Mouse (Mus musculus) erythroblast, embryonic 14.5 days (primary cell): ENCODE data around the gene C2cd3. TPM values are rescaled to one million over a fixed set of nuclear protein-coding genes. Genes with fewer than 3 reads are reported as not detected.
A peak's percentile ranks its signal among the peaks of the same experiment; 100 is the strongest.

Source experiments
- H3K27me3 ChIP-seq: 2 replicates; pipeline ENCODE4 v1.6.1; 2012; ENCODE audit warnings: inconsistent platforms; ENCODE audit not compliant: control insufficient read depth
- H3K36me3 ChIP-seq: 2 replicates; pipeline ENCODE4 v1.6.1; 2012; ENCODE audit warnings: mild to moderate bottlenecking, inconsistent platforms; ENCODE audit not compliant: control insufficient read depth
- H3K4me1 ChIP-seq: 2 replicates; pipeline ENCODE4 v1.6.1; 2012; ENCODE audit warnings: inconsistent platforms; ENCODE audit not compliant: control insufficient read depth
- H3K4me3 ChIP-seq: replicated peaks from 2 replicates; pipeline ENCODE3; 2012; ENCODE audit warnings: moderate library complexity, mild to moderate bottlenecking, inconsistent platforms
- H3K9me3 ChIP-seq: 2 replicates; pipeline ENCODE4 v1.6.1; 2012; ENCODE audit warnings: low read length, inconsistent platforms, mixed read lengths; ENCODE audit not compliant: control insufficient read depth
- GATA1 ChIP-seq: IDR thresholded peaks from 2 replicates; pipeline ENCODE4 v1.6.1; 2012; ENCODE audit warnings: low read length, inconsistent platforms, mixed read lengths
- TAL1 ChIP-seq: IDR thresholded peaks from 3 replicates; pipeline ENCODE4 v1.6.1; 2012; ENCODE audit warnings: low read length, inconsistent platforms, mixed read lengths
- polyA plus RNA-seq: library from polyadenylated mRNA; stranded (reverse); fragments of >175 nt; gene quantifications from 2 replicates; pipeline ENCODE4 v1.2.3, GENCODE M21; 2012

Gene C2cd3
- polyA plus RNA-seq, 1 experiment = 3.1 TPM

- peaks cover 82% of the 10 kb centered on the region for H3K4me1 ChIP-seq
- peaks cover 81% of the 10 kb centered on the region for H3K36me3 ChIP-seq
- TF ChIP-seq TAL1 = no peak
- TF ChIP-seq GATA1 = no peak
- no peaks in the 10 kb centered on the region for H3K9me3 ChIP-seq
- H3K4me3 ChIP-seq = peak overlapping the region; percentile 68
- H3K27me3 ChIP-seq = no peaks in the 10 kb centered on the region; the same call in 1 of the 2 replicates
Observed at GRCm38 (mm10) chr7:100497982-100498381, 125.9 kb downstream of the C2cd3 start.

GRCm38 (mm10) chr7:100499465-100499864 is 127.4 kb downstream of the C2cd3 start:
- Histone ChIP-seq H3K36me3 (peaks cover 67% of the 10 kb centered on the region), H3K4me3 (no peak overlapping the region), H3K27me3 (no peaks in the 10 kb centered on the region; the same call in 1 of the 2 replicates), H3K4me1 (peaks cover 96% of the 10 kb centered on the region), H3K9me3 (no peaks in the 10 kb centered on the region)
- TF ChIP-seq GATA1 (no peak), TAL1 (no peak)

GRCm38 (mm10) chr7:100500276-100500977 is 128.4 kb downstream of the C2cd3 start:
- H3K36me3 ChIP-seq = peaks cover 58% of the 10 kb centered on the region
- no peaks in the 10 kb centered on the region; the same call in 1 of the 2 replicates for H3K27me3 ChIP-seq
- H3K9me3 ChIP-seq = no peaks in the 10 kb centered on the region
- no peak overlapping the region for H3K4me3 ChIP-seq
- peaks cover 95% of the 10 kb centered on the region for H3K4me1 ChIP-seq
- no peak for TF ChIP-seq GATA1
- no peak for TF ChIP-seq TAL1

- peaks cover 93% of the 10 kb centered on the region for H3K4me1 ChIP-seq
Observed at GRCm38 (mm10) chr7:100501027-100501843, 129.2 kb downstream of the C2cd3 start.

GRCm38 (mm10) chr7:100501844-100502373 is 129.9 kb downstream of the C2cd3 start:
- Histone ChIP-seq H3K36me3 (peaks cover 43% of the 10 kb centered on the region), H3K27me3 (no peaks in the 10 kb centered on the region; the same call in 1 of the 2 replicates), H3K4me3 (no peak overlapping the region), H3K4me1 (peaks cover 91% of the 10 kb centered on the region), H3K9me3 (no peaks in the 10 kb centered on the region)
- TF ChIP-seq GATA1 (no peak), TAL1 (no peak)

More at GRCm38 (mm10) chr7:100501027-100501843, 129.2 kb downstream of the C2cd3 start:
- Histone ChIP-seq H3K9me3 (no peaks in the 10 kb centered on the region), H3K4me3 (no peak overlapping the region), H3K27me3 (no peaks in the 10 kb centered on the region; the same call in 1 of the 2 replicates), H3K36me3 (peaks cover 50% of the 10 kb centered on the region)
- TF ChIP-seq GATA1 (no peak), TAL1 (no peak)

- H3K27me3 ChIP-seq = peaks cover under 1% of the 10 kb centered on the region; the same call in 1 of the 2 replicates
- no peak overlapping the region for H3K4me3 ChIP-seq
- no peak for TF ChIP-seq TAL1
- peaks cover 86% of the 10 kb centered on the region for H3K4me1 ChIP-seq
- no peaks in the 10 kb centered on the region for H3K9me3 ChIP-seq
- H3K36me3 ChIP-seq = peaks cover 38% of the 10 kb centered on the region
Observed at GRCm38 (mm10) chr7:100502374-100502922, 130.4 kb downstream of the C2cd3 start.

GRCm38 (mm10) chr7:100503076-100503475 is 131.0 kb downstream of the C2cd3 start:
- H3K36me3 ChIP-seq = peaks cover 31% of the 10 kb centered on the region
- peaks cover 79% of the 10 kb centered on the region for H3K4me1 ChIP-seq
- peaks cover 6% of the 10 kb centered on the region for H3K27me3 ChIP-seq
- no peak overlapping the region for H3K4me3 ChIP-seq
- no peak for TF ChIP-seq TAL1
- TF ChIP-seq GATA1 = no peak
- no peaks in the 10 kb centered on the region for H3K9me3 ChIP-seq

GRCm38 (mm10) chr7:100504740-100505487 is 132.9 kb downstream of the C2cd3 start:
- Histone ChIP-seq H3K36me3 (peaks cover 13% of the 10 kb centered on the region), H3K9me3 (no peaks in the 10 kb centered on the region), H3K4me1 (peaks cover 66% of the 10 kb centered on the region), H3K4me3 (no peak overlapping the region), H3K27me3 (peaks cover 21% of the 10 kb centered on the region)
- TF ChIP-seq TAL1 (no peak), GATA1 (no peak)
